Mouse (Mus musculus) Patski (cell line): ENCODE results near the gene Gm5148. TPM values are rescaled to one million over a fixed set of nuclear protein-coding genes. Genes with fewer than 3 reads are reported as not detected.

Experiments
- ATAC-seq: fragments of 100-300 bp; one replicate; pipeline ENCODE4 v1.8.0; 2021
- CTCF ChIA-PET: fragments of 350-600 bp; sonication (Branson Sonifier 250); formaldehyde crosslinking; loops from one replicate; lab custom pipeline; 2022; ENCODE audit warnings: inconsistent platforms; lab: Charles Lee
- POLR2A ChIA-PET: fragments of 350-600 bp; sonication (Branson Sonifier 250); formaldehyde crosslinking; loops from one replicate; lab custom pipeline; 2022; ENCODE audit warnings: antibody characterized with exemption, inconsistent platforms; lab: Charles Lee
- DNase-seq: peaks from one replicate; pipeline ENCODE4 v3.0.0-alpha.2; 2011; ENCODE audit warnings: low read depth, low spot score
- H3K27me3 ChIP-seq: fragments of 371-371 bp; one replicate; pipeline ENCODE4 v1.5.1; 2021
- CTCF ChIP-seq: fragments of 100-300 bp; IDR thresholded peaks from one replicate; pipeline ENCODE4 v1.5.1; 2021
- in situ Hi-C: fragments of 300-500 bp; cut with MboI; formaldehyde crosslinking; loops from 3 replicates; pipeline ENCODE4 v1.11.1; 2018; ENCODE audit warnings: low pct_unique_long_range_greater_than_20kb, mixed read lengths
- polyA plus RNA-seq: library from polyadenylated mRNA; unstranded; gene quantifications from one replicate; pipeline ENCODE4 v1.2.3, GENCODE M21; 2021

The Gm5148 gene
- 0.23 TPM for polyA plus RNA-seq

DNA sequence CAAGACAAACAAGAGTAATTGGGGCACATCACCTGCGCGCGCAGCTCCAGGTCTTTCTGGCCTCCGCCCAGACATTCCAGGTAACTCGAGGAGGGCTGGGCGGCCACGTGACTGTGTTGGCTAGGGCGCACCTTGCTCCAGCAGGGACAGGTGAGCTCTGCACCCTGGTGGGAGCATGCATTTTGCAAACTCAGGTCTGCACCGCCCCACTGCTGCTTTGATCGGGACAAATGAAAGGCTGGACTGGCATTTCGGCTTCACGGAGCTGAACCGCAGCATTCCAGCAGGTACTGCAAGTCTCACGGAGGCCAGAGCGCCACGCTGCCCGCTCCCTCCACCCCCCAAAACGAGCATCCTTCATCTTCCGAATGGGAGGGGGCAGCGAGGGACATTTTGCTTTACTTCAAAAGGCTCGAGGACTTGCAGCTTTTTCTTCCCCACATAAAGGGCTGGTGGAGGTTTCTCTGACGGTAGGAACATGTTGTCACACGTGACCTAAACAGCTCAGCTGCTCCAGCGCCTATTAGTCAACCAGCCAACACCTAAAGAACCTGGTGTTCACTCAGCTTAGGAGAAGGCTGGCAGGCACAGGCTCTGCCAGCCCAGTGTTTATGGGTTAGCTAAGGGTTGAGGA lies at the start of gene Gm5148:
Gm5148 (minus strand) TSS at position 320 of the 634 bp plus-strand sequence.
- ATAC-seq: no peak
- no peaks in the 10 kb centered on the region for H3K27me3 ChIP-seq
- POLR2A ChIA-PET: interaction anchor here (0.6 to 1.7 kb wide), 9 partner anchors 9 to 211 kb away, joined by 3 to 10 read pairs (median 4); partner anchors contain the start of gene Spry1
- no peak for TF ChIP-seq CTCF
- in situ Hi-C loops: no loop called here
- CTCF ChIA-PET: interaction anchor here (1.3 to 1.6 kb wide), 3 partner anchors 14 to 76 kb away, joined by 3 to 7 read pairs (median 3); no protein-coding TSS in a partner anchor
- DNase-seq: no peak

DNA sequence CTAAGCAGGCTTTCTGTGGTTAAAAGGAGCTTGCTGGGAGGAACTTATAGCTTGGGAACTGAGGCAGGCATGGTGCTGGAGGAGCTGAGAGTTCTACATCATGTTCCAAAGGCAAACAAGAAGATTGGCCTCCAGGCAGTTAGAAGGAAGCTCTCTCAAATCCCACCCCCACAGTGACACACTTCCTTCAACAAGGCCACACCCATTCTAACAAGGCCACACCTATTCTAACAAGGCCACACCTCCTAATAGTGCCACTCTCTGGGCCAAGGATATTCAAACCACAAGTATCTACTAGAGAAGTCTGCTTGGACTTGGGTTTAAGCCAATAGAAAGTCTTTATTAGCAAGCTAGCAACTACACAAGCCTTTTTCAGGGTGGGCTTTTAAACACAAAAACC lies 46.7 kb upstream of the Gm5148 start:
- TF ChIP-seq CTCF: no peak
- in situ Hi-C loops: no loop called here
- POLR2A ChIA-PET: interaction anchor here (0.8 to 1.0 kb wide), 2 partner anchors 36 to 42 kb away, joined by 3 to 5 read pairs; no protein-coding TSS in a partner anchor
- no peak for DNase-seq
- ATAC-seq: no peak
- CTCF ChIA-PET: interaction anchor here (0.6 to 1.8 kb wide), 6 partner anchors 9 to 119 kb away, joined by 3 to 10 read pairs (median 4); no protein-coding TSS in a partner anchor
- H3K27me3 ChIP-seq: no peaks in the 10 kb centered on the region

DNA sequence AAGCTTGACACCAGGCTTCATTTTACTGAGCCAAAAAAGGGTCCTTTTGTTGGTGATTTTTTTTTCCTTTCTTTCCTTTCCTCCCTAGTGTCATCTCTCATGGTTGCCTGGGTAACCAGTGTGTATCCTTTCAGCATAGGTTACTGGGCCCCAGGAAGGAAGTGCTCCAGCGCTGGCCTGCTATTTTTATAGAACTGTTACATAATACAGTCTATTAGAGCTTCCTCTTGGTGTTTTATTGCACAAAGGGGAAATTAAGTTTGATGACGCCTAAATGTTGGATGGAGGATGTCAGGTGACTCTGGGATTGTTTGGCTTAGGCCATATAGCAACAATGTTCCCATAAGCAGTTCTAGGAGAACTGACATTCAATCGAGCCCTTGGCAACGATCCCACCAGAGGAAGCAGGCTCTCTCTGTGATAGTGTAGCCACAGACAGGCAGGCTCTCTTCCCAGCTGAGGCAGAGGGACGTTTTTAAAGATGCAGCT lies 45.0 kb upstream of the Gm5148 start:
- ChIA-PET CTCF (interaction anchor here (0.7 to 1.3 kb wide), 4 partner anchors 9 to 135 kb away, joined by 3 to 5 read pairs (median 3); no protein-coding TSS in a partner anchor), POLR2A (no interaction called here)
- ATAC-seq: no peak
- DNase-seq: no peak
- TF ChIP-seq CTCF: no peak
- no peaks in the 10 kb centered on the region for H3K27me3 ChIP-seq
- in situ Hi-C loops: no loop called here

DNA sequence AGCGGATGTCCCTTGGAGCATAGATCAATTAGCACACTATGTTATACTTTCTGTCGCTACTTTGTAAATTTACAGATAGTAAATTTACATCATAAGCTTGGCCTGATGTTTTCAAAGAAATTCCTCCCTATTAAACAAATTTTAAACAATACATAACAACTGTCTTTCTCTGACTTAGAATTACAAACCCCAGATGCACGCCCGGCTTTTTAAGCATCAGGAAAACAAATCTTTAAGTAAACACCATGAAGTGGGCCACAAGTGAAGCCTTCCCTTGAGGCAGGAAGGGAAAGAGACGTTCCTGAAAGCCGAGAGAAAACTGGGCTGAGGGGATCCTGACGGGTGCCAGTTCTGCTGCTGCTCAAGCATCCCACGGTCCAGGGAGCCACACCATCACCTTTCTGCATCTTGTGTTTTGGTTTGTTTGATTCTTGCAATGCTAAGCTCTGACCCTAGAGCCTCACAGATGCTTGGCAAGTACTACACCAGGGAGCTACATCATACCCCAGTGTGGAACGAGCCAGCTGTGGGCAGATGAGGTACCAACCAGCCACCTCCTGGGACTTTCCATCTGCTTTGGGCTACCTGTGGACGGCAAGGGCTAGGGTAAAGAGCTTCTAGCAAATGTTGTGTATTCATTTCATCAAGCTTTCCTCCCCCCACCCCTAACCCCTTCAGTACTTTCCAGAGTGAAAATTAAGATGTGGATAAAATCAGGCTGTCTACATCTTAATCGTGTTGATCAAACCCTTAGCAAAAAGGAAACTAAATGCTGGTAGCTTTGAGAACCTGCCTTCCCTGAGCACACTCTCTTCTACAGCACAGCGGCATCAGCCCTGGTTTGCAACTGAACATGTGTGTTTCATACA lies 43.1 kb upstream of the Gm5148 start:
- ChIA-PET CTCF (interaction anchor here (1.0 to 2.1 kb wide), 8 partner anchors 8 to 299 kb away, joined by 3 to 7 read pairs (median 4); no protein-coding TSS in a partner anchor), POLR2A (interaction anchor here (0.7 to 0.9 kb wide), 2 partner anchors 11 to 16 kb away, joined by 3 to 4 read pairs; no protein-coding TSS in a partner anchor)
- no peak for ATAC-seq
- DNase-seq: no peak
- TF ChIP-seq CTCF: no peak
- no peaks in the 10 kb centered on the region for H3K27me3 ChIP-seq
- in situ Hi-C loops: no loop called here

DNA sequence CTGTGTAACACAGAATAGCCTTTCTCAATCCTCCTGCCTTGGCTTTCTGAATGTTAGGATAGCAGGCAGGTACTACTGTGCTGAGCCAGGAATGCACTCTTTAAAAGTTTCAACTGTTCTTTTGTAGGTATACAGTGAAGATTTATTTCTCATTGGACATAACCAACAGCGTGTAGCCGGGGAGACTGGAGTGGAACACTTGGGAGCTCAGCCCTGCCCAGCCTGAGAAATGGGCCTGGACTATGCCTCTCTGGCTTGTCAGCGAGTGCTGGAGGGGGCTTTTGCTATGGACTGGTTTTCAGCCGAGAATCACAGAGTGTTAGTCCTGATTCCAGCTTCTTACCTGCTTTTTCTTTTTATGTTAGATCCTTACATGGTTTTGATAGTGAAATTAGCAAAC lies 42.3 kb upstream of the Gm5148 start:
- in situ Hi-C loops: no loop called here
- DNase-seq: no peak
- POLR2A ChIA-PET: no interaction called here
- no peak for TF ChIP-seq CTCF
- CTCF ChIA-PET: interaction anchor here (1.3 to 2.1 kb wide), 3 partner anchors 11 to 189 kb away, joined by 3 to 7 read pairs (median 4); no protein-coding TSS in a partner anchor
- H3K27me3 ChIP-seq: no peaks in the 10 kb centered on the region
- no peak for ATAC-seq

DNA sequence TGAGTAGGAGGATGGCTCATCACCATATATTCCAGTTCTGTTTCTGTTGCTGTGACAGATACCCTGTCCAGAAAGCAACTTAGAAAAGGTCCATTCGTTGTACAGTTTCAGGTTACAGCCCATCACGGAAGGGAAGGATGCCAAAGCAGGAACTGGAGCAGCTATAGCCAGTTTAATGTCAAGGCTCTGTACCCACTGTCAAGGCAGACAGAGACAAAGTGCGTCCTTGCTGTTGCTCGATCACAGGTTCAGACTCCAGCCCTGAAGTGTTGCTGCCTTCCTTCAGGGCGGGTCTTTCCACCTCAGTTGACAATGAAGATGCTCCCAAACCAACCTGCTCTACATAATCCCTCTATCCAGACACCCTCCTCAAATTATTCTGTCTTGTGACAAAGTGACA lies 41.7 kb upstream of the Gm5148 start:
- no peak for TF ChIP-seq CTCF
- DNase-seq (no peak), ATAC-seq (no peak)
- POLR2A ChIA-PET: no interaction called here
- CTCF ChIA-PET: interaction anchor here (1.0 to 1.7 kb wide), 5 partner anchors 11 to 189 kb away, joined by 3 to 7 read pairs (median 3); no protein-coding TSS in a partner anchor
- in situ Hi-C loops: no loop called here
- H3K27me3 ChIP-seq: no peaks in the 10 kb centered on the region

DNA sequence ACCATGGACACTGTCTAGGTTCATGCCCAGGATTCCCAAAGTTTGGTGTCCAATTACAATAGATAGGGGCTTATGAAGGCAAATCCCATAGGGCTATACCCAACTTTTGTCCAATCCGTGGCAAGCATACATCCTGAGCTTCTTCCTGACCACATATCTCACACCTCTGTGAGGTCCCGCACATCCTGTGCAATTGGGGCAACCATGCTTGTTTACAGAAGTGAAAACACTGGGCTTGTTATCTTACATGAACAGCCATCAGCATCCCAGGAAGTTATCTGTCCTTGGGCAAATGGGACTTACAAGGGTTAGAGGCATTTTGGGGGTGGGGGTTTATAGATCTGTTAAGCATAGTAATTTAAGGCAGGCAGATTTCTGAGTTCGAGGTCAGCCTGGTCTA lies 41.0 kb upstream of the Gm5148 start:
- H3K27me3 ChIP-seq: no peaks in the 10 kb centered on the region
- POLR2A ChIA-PET: interaction anchor here (0.8 kb wide), 1 partner anchor 14 kb away, joined by 4 read pairs; no protein-coding TSS in a partner anchor
- CTCF ChIA-PET: interaction anchor here (1.0 to 1.4 kb wide), 3 partner anchors 11 to 13 kb away, joined by 3 to 7 read pairs (median 3); no protein-coding TSS in a partner anchor
- in situ Hi-C loops: no loop called here
- DNase-seq (no peak), ATAC-seq (no peak)
- no peak for TF ChIP-seq CTCF

DNA sequence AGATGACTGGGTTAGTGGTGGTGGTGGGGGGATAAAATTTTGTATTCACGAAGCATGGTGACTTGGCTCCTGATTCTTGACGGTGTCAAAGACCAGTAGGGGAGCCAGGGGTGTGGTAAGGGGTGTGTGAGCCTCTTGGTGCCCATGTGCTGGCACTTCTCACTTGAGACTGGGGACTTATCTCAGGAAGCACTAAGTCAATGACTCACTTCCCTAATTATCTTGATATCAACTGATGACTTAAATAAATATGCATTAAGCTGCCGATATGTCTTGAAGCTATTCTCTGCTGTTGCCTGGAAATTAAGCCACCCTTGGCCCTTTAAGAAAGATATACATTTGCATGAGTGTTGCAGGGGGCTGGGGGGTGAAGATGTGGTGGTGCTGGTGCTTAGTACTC lies 38.0 kb upstream of the Gm5148 start:
- ATAC-seq: no peak
- no peaks in the 10 kb centered on the region for H3K27me3 ChIP-seq
- TF ChIP-seq CTCF: no peak
- ChIA-PET POLR2A (interaction anchor here (0.6 kb wide), 1 partner anchor 12 kb away, joined by 3 read pairs; no protein-coding TSS in a partner anchor), CTCF (interaction anchor here (0.9 kb wide), 1 partner anchor 14 kb away, joined by 3 read pairs; no protein-coding TSS in a partner anchor)
- in situ Hi-C loops: no loop called here
- DNase-seq: no peak

DNA sequence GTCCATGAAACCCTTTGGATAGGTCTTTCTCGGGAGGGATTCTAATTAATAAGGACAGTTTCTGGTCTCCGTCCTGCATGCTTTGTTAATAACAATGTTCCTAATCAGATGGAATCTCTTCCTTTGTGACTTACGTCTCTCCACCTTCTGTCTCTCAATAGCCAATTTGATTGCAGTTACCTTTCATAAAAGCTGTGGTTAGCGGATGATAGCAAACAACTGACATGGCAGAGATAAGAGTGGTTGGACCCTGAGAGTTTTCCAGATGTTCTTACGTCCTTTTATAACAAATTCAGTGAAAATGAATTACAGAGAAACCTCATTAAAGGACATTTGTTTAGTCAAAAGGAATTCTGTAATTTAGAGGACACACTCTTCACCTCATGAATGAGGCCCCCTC lies 37.5 kb upstream of the Gm5148 start:
- TF ChIP-seq CTCF: no peak
- DNase-seq: no peak
- in situ Hi-C loops: no loop called here
- ATAC-seq: no peak
- ChIA-PET CTCF (interaction anchor here (0.9 kb wide), 1 partner anchor 14 kb away, joined by 3 read pairs; no protein-coding TSS in a partner anchor), POLR2A (no interaction called here)
- H3K27me3 ChIP-seq: no peaks in the 10 kb centered on the region

DNA sequence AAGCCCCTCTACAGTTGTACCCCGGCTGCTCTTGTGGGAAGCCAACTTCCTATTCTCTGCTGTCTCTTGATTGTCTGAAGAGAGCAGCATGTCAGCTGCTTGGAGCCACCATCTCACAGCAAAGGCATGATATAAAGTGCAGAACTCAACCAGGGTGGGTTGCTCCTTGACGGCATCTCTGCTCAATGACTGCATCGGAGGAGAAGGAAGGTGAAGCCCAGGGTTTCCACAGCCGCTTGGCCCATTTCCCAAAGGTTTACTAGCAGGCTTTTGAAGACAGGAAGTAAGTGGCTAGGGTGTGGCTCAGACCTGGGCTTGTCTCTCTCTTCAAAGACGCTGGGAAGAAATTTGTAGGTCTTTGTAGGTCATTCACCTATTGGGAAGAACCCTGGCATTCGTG lies 36.6 kb upstream of the Gm5148 start:
- in situ Hi-C loops: no loop called here
- no peaks in the 10 kb centered on the region for H3K27me3 ChIP-seq
- TF ChIP-seq CTCF: no peak
- ChIA-PET POLR2A (no interaction called here), CTCF (interaction anchor here (1.9 kb wide), 1 partner anchor 9 kb away, joined by 5 read pairs; no protein-coding TSS in a partner anchor)
- DNase-seq (no peak), ATAC-seq (no peak)
